Mouse (Mus musculus): ENCODE results near the gene Eif4a1. TPM values are rescaled to one million over a fixed set of nuclear protein-coding genes. Genes with fewer than 3 reads are reported as not detected.

Gene Eif4a1
- 1,301 and 1,419 TPM in 2 replicates for polyA plus RNA-seq (2012; rRNA removed)

DNA sequence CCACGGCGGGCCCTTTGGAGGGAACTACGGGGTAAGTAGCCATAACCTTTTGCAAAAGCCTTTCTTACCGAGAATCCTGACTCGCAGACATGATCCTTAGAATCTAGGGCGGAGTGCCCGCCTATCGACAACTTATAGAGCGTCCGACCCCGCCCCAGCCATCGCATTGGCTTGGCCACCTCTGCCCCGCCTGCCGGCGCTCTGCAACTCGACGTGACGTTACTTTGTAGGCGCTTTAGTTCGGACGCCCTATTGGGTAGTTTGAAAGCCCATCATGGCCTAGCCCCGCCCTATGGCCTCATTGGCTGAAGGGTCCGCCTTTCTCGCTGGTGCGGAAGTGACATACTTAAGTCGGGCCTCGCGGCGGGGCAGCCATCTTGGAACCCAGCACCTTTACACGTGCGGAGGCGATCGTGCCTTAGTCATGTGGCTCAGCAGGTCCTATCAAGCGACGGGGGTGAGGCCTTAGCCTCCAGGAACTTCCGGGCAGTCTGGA lies at the start of gene Eif4a1:
Gene Eif4a1, minus strand, starts transcription at position 213 of the 496 bp plus-strand sequence.

DNA sequence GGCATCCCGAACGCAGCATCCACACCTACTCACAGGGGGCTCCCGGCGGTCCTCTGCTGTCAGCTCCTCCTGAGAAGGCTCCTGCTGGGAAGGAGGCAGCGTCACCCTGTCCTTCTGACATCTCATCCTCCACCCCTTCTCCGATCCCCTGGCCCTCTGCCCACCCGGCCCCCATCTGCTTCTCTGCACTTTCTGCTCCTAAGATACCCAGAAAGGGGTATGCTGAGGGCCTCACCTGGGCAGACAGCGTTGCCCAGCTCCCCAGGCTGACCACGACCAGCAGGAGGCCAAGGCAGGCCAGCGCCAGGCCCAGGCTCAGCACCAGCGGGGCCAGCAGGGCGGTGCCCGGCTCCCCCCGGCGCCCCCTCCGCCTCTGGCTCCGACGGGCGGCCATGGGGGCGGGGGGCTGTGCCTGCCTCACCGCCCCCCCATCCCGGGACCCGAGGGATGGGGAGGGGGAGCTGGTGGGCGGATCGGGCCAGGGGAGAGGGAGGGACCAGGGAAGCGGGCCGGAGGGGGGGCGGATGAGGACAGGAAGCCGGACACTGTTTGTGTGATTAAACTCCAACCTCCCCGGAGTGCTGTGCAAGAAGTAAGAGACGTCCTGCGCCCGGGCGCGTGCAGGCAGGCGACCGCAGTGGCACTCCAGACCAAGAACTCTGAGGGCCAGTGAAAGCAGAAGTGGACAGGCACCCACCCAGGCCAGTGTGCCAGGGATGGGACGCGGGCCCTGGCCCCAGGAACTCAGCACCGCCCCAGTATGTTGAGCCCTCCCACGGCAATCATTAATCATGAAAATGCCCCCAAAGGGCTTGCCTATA lies 23.3 kb upstream of the Eif4a1 start, which contains the start of the genes Tnfsf12 and Tnfsfm13:
Gene Tnfsf12, minus strand, starts transcription at position 489 of the 821 bp plus-strand sequence.
Gene Tnfsfm13, minus strand, starts transcription at position 738 of the 821 bp plus-strand sequence.

DNA sequence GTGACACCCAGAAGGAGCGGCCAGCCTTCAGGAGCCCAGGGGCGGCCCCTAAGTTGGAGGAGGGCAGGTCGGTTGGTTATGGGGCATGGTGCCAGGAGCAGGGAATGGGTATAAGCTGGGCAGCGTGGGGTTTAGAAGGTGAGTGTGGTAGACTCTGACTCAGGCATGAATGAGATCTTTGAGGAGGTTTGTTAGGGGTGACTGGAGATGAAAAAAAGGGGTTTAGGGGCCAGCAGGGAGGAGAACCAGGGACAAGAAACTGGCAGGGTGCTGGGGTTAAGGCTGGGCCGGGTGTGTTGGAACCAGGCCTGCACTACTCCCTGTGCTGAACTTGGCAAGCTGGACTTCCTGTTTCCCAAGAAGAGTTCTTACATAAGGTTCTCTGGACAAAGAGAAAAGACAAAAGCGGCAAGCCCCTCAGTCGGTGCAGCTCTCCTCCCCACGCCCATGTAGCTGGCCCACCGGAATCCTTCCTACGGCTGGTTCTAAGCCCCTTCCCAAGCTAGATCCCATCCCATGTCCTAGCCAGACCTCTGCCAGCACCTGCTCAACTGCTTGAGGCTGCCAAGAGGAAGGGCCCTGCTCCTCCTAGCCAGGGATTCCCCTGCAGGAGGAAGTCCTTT lies 13.4 kb upstream of the Eif4a1 start, which contains the start of gene Tnfsf13:
Gene Tnfsf13, minus strand, starts transcription at position 259 of the 623 bp plus-strand sequence.

GRCm38 (mm10) chr11:69681314-69682208 lies 9.3 kb upstream of the Eif4a1 start, which contains the start of gene Senp3:
Gene Senp3 (minus strand): TSS chr11:69682084.

DNA sequence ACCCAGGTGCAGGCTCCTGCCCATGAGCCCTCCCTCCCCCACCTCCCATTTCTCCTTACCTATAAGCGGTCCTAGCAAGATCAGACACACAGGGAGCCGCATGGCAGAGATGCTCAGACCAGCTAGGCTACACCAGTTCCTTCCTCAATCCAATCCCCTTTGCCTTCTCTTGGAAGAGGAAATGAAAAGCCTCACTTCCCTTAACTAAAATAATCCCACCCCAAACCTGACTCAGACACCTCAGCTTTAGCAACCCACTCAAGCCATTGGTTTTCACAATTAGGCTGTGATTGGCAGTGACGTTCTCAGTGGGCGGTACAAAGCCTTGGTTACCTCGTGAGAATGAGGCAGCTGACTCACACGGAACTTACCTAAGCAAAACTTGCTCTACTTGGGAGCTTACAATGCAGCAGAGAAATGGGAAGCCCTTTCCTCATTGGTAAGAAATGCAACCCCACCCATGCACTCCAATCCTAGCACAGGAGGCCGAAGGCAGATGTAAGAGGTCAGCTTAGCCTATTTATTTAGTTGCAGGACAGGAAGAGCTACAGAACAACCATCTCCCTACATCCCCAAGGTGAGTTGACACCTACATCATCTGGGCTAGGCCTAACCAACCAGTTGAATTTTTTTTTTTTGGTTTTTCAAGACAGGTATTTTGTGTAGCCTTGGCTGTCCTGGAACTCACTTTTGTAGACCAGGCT lies 6.1 kb downstream of the Eif4a1 start, which contains the start of gene Cd68:
Gene Cd68, minus strand, starts transcription at position 193 of the 704 bp plus-strand sequence.

GRCm38 (mm10) chr11:69662213-69662966 lies 9.8 kb downstream of the Eif4a1 start, which contains the start of gene Mpdu1:
Gene Mpdu1 (minus strand): TSS chr11:69662642.

GRCm38 (mm10) chr11:69655264-69656064 lies 16.8 kb downstream of the Eif4a1 start, which contains the start of gene Sox15:
Gene Sox15 (plus strand): TSS chr11:69655314.

GRCm38 (mm10) chr11:69632284-69633089 lies 39.7 kb downstream of the Eif4a1 start, which contains the start of gene Fxr2:
Gene Fxr2 (plus strand): TSS chr11:69632990.

GRCm38 (mm10) chr11:69621571-69622268 lies 50.5 kb downstream of the Eif4a1 start, which contains the start of gene Sat2:
Gene Sat2 (plus strand): TSS chr11:69622024.

DNA sequence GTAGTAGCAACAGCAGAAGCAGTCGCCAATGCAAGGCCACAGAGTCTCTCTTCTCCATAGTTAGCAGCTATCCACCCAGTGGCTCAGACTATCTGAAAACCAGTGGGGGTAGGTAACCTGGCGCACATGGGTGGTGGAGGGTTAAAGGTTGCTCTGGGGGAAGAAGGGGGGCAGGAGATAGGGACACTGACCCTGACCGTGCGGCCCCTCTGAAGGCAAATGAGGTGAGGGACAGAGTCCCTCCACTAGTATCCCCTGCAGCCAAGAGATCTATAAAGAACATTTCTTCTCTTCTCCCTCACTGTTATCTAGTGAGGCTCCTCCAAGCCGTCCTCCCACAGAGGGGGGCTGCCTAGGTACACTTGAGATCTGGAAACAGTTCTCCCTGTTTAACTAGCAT lies 54.4 kb downstream of the Eif4a1 start, which contains the start of gene Shbg:
Gene Shbg, minus strand, starts transcription at position 101 of the 400 bp plus-strand sequence.

Other genes with a start within 250 kb of the Eif4a1 start
- gene Dnah2, start 123.3 kb downstream of the Eif4a1 start, polyA plus RNA-seq (2012; rRNA removed), result 1.5 and 2.1 TPM in 2 replicates
- gene Efnb3, start 112.2 kb downstream of the Eif4a1 start, polyA plus RNA-seq (2012; rRNA removed), result 60.4 and 60.6 TPM in 2 replicates
- gene Wrap53, start 92.2 kb downstream of the Eif4a1 start, polyA plus RNA-seq (2012; rRNA removed), result 22.5 and 33.0 TPM in 2 replicates
- 151 and 154 TPM in 2 replicates for gene Trp53, start 92.1 kb downstream of the Eif4a1 start, polyA plus RNA-seq (2012; rRNA removed)
- 11.4 and 13.4 TPM in 2 replicates for gene Atp1b2, start 66.5 kb downstream of the Eif4a1 start, polyA plus RNA-seq (2012; rRNA removed)
- gene Shbg, start 54.5 kb downstream of the Eif4a1 start, polyA plus RNA-seq (2012; rRNA removed), result 0.86 and 1.6 TPM in 2 replicates
- 14.8 and 16.0 TPM in 2 replicates for gene Sat2, start 50.4 kb downstream of the Eif4a1 start, polyA plus RNA-seq (2012; rRNA removed)
- gene Fxr2, start 39.4 kb downstream of the Eif4a1 start, polyA plus RNA-seq (2012; rRNA removed), result 126 and 156 TPM in 2 replicates
- 0.12 and 0.22 TPM in 2 replicates for gene Sox15, start 17.1 kb downstream of the Eif4a1 start, polyA plus RNA-seq (2012; rRNA removed)
- 97.0 and 101 TPM in 2 replicates for gene Mpdu1, start 9.8 kb downstream of the Eif4a1 start, polyA plus RNA-seq (2012; rRNA removed)
- 4.7 and 9.4 TPM in 2 replicates for gene Cd68, start 6.3 kb downstream of the Eif4a1 start, polyA plus RNA-seq (2012; rRNA removed)
- 92.5 and 186 TPM in 2 replicates for gene Senp3, start 9.7 kb upstream of the Eif4a1 start, polyA plus RNA-seq (2012; rRNA removed)
- gene Tnfsf13, start 13.4 kb upstream of the Eif4a1 start, polyA plus RNA-seq (2012; rRNA removed), result 0.29 and 0.97 TPM in 2 replicates
- 4.4 and 4.9 TPM in 2 replicates for gene Tnfsf12, start 23.4 kb upstream of the Eif4a1 start, polyA plus RNA-seq (2012; rRNA removed)
- gene Tnfsfm13, start 23.7 kb upstream of the Eif4a1 start, polyA plus RNA-seq (2012; rRNA removed), result 1.7 and 2.3 TPM in 2 replicates
- gene Polr2a, start 86.2 kb upstream of the Eif4a1 start, polyA plus RNA-seq (2012; rRNA removed), result 48.6 and 79.6 TPM in 2 replicates
- gene Slc35g3, start 89.5 kb upstream of the Eif4a1 start, polyA plus RNA-seq (2012; rRNA removed), result 0.16 and 0.30 TPM in 2 replicates
- gene Zbtb4, start 93.5 kb upstream of the Eif4a1 start, polyA plus RNA-seq (2012; rRNA removed), result 4.7 and 5.0 TPM in 2 replicates
- gene Chrnb1, start 123.5 kb upstream of the Eif4a1 start, polyA plus RNA-seq (2012; rRNA removed), result 1.7 and 15.7 TPM in 2 replicates
- 4.7 and 7.5 TPM in 2 replicates for gene Fgf11, start 129.4 kb upstream of the Eif4a1 start, polyA plus RNA-seq (2012; rRNA removed)
- 0.19 and 0.27 TPM in 2 replicates for gene Tmem102, start 133.2 kb upstream of the Eif4a1 start, polyA plus RNA-seq (2012; rRNA removed)
- gene Gm39566, start 142.9 kb upstream of the Eif4a1 start, polyA plus RNA-seq (2012; rRNA removed), result not detected in 2 replicates
- gene Spem2, start 146.0 kb upstream of the Eif4a1 start, polyA plus RNA-seq (2012; rRNA removed), result not detected in 2 replicates
- 0.80 and 0.86 TPM in 2 replicates for gene Spem1, start 149.8 kb upstream of the Eif4a1 start, polyA plus RNA-seq (2012; rRNA removed)
- 70.3 and 84.9 TPM in 2 replicates for gene Nlgn2, start 165.4 kb upstream of the Eif4a1 start, polyA plus RNA-seq (2012; rRNA removed)
- gene Tmem256, start 166.1 kb upstream of the Eif4a1 start, polyA plus RNA-seq (2012; rRNA removed), result 137 and 187 TPM in 2 replicates
- 60.2 and 99.9 TPM in 2 replicates for gene Plscr3, start 174.0 kb upstream of the Eif4a1 start, polyA plus RNA-seq (2012; rRNA removed)
- gene Tnk1, start 186.3 kb upstream of the Eif4a1 start, polyA plus RNA-seq (2012; rRNA removed), result 0.25 and 0.65 TPM in 2 replicates
- gene Tmem95, start 205.6 kb upstream of the Eif4a1 start, polyA plus RNA-seq (2012; rRNA removed), result not detected in 2 replicates
- gene Kctd11, start 209.0 kb upstream of the Eif4a1 start, polyA plus RNA-seq (2012; rRNA removed), result 2.3 and 2.9 TPM in 2 replicates
- gene Acap1, start 223.1 kb upstream of the Eif4a1 start, polyA plus RNA-seq (2012; rRNA removed), result 2.0 and 2.4 TPM in 2 replicates
- 10.4 and 14.1 TPM in 2 replicates for gene 2810408A11Rik, start 228.6 kb upstream of the Eif4a1 start, polyA plus RNA-seq (2012; rRNA removed)
- gene Neurl4, start 228.6 kb upstream of the Eif4a1 start, polyA plus RNA-seq (2012; rRNA removed), result 86.7 and 121 TPM in 2 replicates
- gene Gps2, start 241.5 kb upstream of the Eif4a1 start, polyA plus RNA-seq (2012; rRNA removed), result 71.0 and 88.1 TPM in 2 replicates
- 1,164 and 1,181 TPM in 2 replicates for gene Eif5a, start 249.5 kb upstream of the Eif4a1 start, polyA plus RNA-seq (2012; rRNA removed)

Measured in central nervous system, embryonic 11.5 days (tissue).